Mouse (Mus musculus) embryonic facial prominence, embryonic 15.5 days (tissue): ENCODE results near the gene Scrn3. TPM values are rescaled to one million over a fixed set of nuclear protein-coding genes. Genes with fewer than 3 reads are reported as not detected.

Source experiments
- ATAC-seq: fragments of 200-750 bp; cut with Nextera tagmentation; 2 replicates; pipeline ENCODE4 v1.8.0; 2017; ENCODE audit warnings: low read depth, moderate TSS enrichment; ENCODE audit not compliant: insufficient number of reproducible peaks, low FRiP score, low TSS enrichment
- H3K27ac ChIP-seq: fragments of 300-500 bp; sonication (generic); replicated peaks from 2 replicates; pipeline ENCODE4 v1.5.1; 2015; ENCODE audit warnings: mild to moderate bottlenecking, inconsistent platforms
- H3K27me3 ChIP-seq: fragments of 300-500 bp; sonication (generic); 2 replicates; pipeline ENCODE4 v1.6.1; 2015; ENCODE audit warnings: inconsistent platforms
- H3K36me3 ChIP-seq: fragments of 300-500 bp; sonication (generic); 2 replicates; pipeline ENCODE4 v1.6.1; 2015; ENCODE audit warnings: mild to moderate bottlenecking, inconsistent platforms
- H3K4me1 ChIP-seq: fragments of 300-500 bp; sonication (generic); 2 replicates; pipeline ENCODE4 v1.6.1; 2015; ENCODE audit warnings: inconsistent platforms
- H3K4me2 ChIP-seq: fragments of 300-500 bp; sonication (generic); replicated peaks from 2 replicates; pipeline ENCODE4 v1.6.1; 2015; ENCODE audit warnings: mild to moderate bottlenecking, inconsistent platforms
- H3K4me3 ChIP-seq: fragments of 300-500 bp; sonication (generic); replicated peaks from 2 replicates; pipeline ENCODE4 v1.5.1; 2015; ENCODE audit warnings: mild to moderate bottlenecking, inconsistent platforms
- H3K9ac ChIP-seq: fragments of 300-500 bp; sonication (generic); 2 replicates; pipeline ENCODE4 v1.6.1; 2015; ENCODE audit warnings: inconsistent platforms
- H3K9me3 ChIP-seq: fragments of 300-500 bp; sonication (generic); replicated peaks from 2 replicates; pipeline ENCODE4 v1.6.1; 2016; ENCODE audit warnings: inconsistent platforms
- WGBS: fragments of 180-500 bp; shearing (Covaris S2); methylation state at CpG from one replicate; pipeline ENCODE4 v1.1.7; 2015; 5-methylcytosine and 5-hydroxymethylcytosine counted together
- polyA plus RNA-seq: library from polyadenylated mRNA; unstranded; fragments of >200 nt; fragmentation: Nextera tagmentation; extraction: Ambion mirVana; gene quantifications from 2 replicates; pipeline ENCODE4 v1.2.1, GENCODE M21; 2015

Scrn3 gene
- polyA plus RNA-seq, 1 experiment from 2014 or later, result 14.7 TPM

GRCm38 (mm10) chr2:73322991-73323390 lies 10.6 kb downstream of the Scrn3 start:
- 72% methylated on average over 12 of the region's 12 CpGs for WGBS
- no peak overlapping the region for H3K9ac ChIP-seq
- H3K9me3 ChIP-seq, result no peaks in the 10 kb centered on the region
- H3K27me3 ChIP-seq, result no peaks in the 10 kb centered on the region
- H3K4me3 ChIP-seq, result no peak overlapping the region
- H3K27ac ChIP-seq, result no peak overlapping the region
- no peaks in the 10 kb centered on the region for H3K4me1 ChIP-seq
- ATAC-seq, result no peak
- no peak overlapping the region for H3K4me2 ChIP-seq
- 0 out of 2 replicates have a peak, but pooled peaks cover 6% of the 10 kb centered on the region for H3K36me3 ChIP-seq

- no peak overlapping the region for H3K27ac ChIP-seq
- H3K4me3 ChIP-seq, result no peak overlapping the region
- H3K4me1 ChIP-seq, result no peaks in the 10 kb centered on the region
- H3K9ac ChIP-seq, result no peak overlapping the region
- no peaks in the 10 kb centered on the region for H3K9me3 ChIP-seq
- no peaks in the 10 kb centered on the region for H3K27me3 ChIP-seq
- H3K4me2 ChIP-seq, result no peak overlapping the region
- no peak for ATAC-seq
- H3K36me3 ChIP-seq, result no peaks in the 10 kb centered on the region
- WGBS, result 83% methylated on average over 5 of the region's 5 CpGs
Observed at GRCm38 (mm10) chr2:73325871-73326270, 13.5 kb downstream of the Scrn3 start.

GRCm38 (mm10) chr2:73335949-73336348 lies 23.5 kb downstream of the Scrn3 start:
- Histone ChIP-seq H3K4me3 (no peak overlapping the region), H3K4me1 (no peaks in the 10 kb centered on the region), H3K27me3 (no peaks in the 10 kb centered on the region), H3K4me2 (no peak overlapping the region), H3K9ac (no peak overlapping the region), H3K9me3 (no peaks in the 10 kb centered on the region), H3K27ac (no peak overlapping the region), H3K36me3 (no peaks in the 10 kb centered on the region)
- ATAC-seq, result no peak
- 82% methylated on average over 3 of the region's 3 CpGs for WGBS

GRCm38 (mm10) chr2:73338415-73338814 lies 26.0 kb downstream of the Scrn3 start:
- H3K4me2 ChIP-seq, result no peak overlapping the region
- no peak overlapping the region for H3K9ac ChIP-seq
- ATAC-seq, result no peak
- no peak overlapping the region for H3K27ac ChIP-seq
- no peak overlapping the region for H3K4me3 ChIP-seq
- no peaks in the 10 kb centered on the region for H3K36me3 ChIP-seq
- H3K9me3 ChIP-seq, result no peaks in the 10 kb centered on the region
- 64% methylated on average over 8 of the region's 8 CpGs for WGBS
- no peaks in the 10 kb centered on the region for H3K4me1 ChIP-seq
- H3K27me3 ChIP-seq, result no peaks in the 10 kb centered on the region

- H3K9me3 ChIP-seq, result no peaks in the 10 kb centered on the region
- H3K27ac ChIP-seq, result no peak overlapping the region
- H3K4me1 ChIP-seq, result peaks cover 17% of the 10 kb centered on the region
- WGBS, result 66% methylated on average over 5 of the region's 5 CpGs
- no peaks in the 10 kb centered on the region for H3K27me3 ChIP-seq
- H3K4me2 ChIP-seq, result no peak overlapping the region
- no peaks in the 10 kb centered on the region for H3K36me3 ChIP-seq
- no peak for ATAC-seq
- H3K9ac ChIP-seq, result no peak overlapping the region
- no peak overlapping the region for H3K4me3 ChIP-seq
Observed at GRCm38 (mm10) chr2:73343701-73344100, 31.3 kb downstream of the Scrn3 start.

- Histone ChIP-seq H3K9me3 (no peaks in the 10 kb centered on the region), H3K4me2 (no peak overlapping the region), H3K27ac (0 out of 2 replicates have a peak overlapping the region, but pooled peaks have one; percentile 34), H3K4me3 (no peak overlapping the region), H3K4me1 (peaks cover 17% of the 10 kb centered on the region), H3K9ac (no peak overlapping the region), H3K36me3 (no peaks in the 10 kb centered on the region), H3K27me3 (no peaks in the 10 kb centered on the region)
- ATAC-seq, result peak; percentile 67; the same call in 1 of the 2 replicates
- 47% methylated on average over 4 of the region's 4 CpGs for WGBS
Observed at GRCm38 (mm10) chr2:73345204-73345603, 32.8 kb downstream of the Scrn3 start.

GRCm38 (mm10) chr2:73346345-73347086 lies 34.1 kb downstream of the Scrn3 start:
- H3K4me2 ChIP-seq, result no peak overlapping the region
- H3K9ac ChIP-seq, result no peak overlapping the region
- ATAC-seq, result no peak
- no peaks in the 10 kb centered on the region for H3K36me3 ChIP-seq
- no peaks in the 10 kb centered on the region for H3K9me3 ChIP-seq
- WGBS, result 57% methylated on average over 13 of the region's 13 CpGs
- H3K27ac ChIP-seq, result 0 out of 2 replicates have a peak overlapping the region, but pooled peaks have one; percentile 11
- H3K4me1 ChIP-seq, result peaks cover 18% of the 10 kb centered on the region
- H3K4me3 ChIP-seq, result no peak overlapping the region
- no peaks in the 10 kb centered on the region for H3K27me3 ChIP-seq

GRCm38 (mm10) chr2:73347136-73347535 lies 34.7 kb downstream of the Scrn3 start:
- Histone ChIP-seq H3K4me1 (peaks cover 22% of the 10 kb centered on the region), H3K4me3 (no peak overlapping the region), H3K4me2 (no peak overlapping the region), H3K27me3 (no peaks in the 10 kb centered on the region), H3K9ac (no peak overlapping the region), H3K36me3 (no peaks in the 10 kb centered on the region), H3K9me3 (no peaks in the 10 kb centered on the region), H3K27ac (no peak overlapping the region)
- 22% methylated on average over 6 of the region's 6 CpGs for WGBS
- no peak for ATAC-seq

GRCm38 (mm10) chr2:73347766-73348165 lies 35.4 kb downstream of the Scrn3 start:
- H3K27me3 ChIP-seq, result no peaks in the 10 kb centered on the region
- H3K4me3 ChIP-seq, result no peak overlapping the region
- no peak for ATAC-seq
- no peak overlapping the region for H3K27ac ChIP-seq
- no peak overlapping the region for H3K4me2 ChIP-seq
- no peaks in the 10 kb centered on the region for H3K36me3 ChIP-seq
- H3K9ac ChIP-seq, result no peak overlapping the region
- H3K9me3 ChIP-seq, result no peaks in the 10 kb centered on the region
- peaks cover 22% of the 10 kb centered on the region for H3K4me1 ChIP-seq
- WGBS, result 54% methylated on average over 9 of the region's 9 CpGs

- no peak overlapping the region for H3K4me2 ChIP-seq
- H3K9ac ChIP-seq, result no peak overlapping the region
- H3K4me3 ChIP-seq, result no peak overlapping the region
- H3K4me1 ChIP-seq, result peaks cover 22% of the 10 kb centered on the region
- no peak overlapping the region for H3K27ac ChIP-seq
- H3K27me3 ChIP-seq, result no peaks in the 10 kb centered on the region
- ATAC-seq, result no peak
- 86% methylated on average over 6 of the region's 6 CpGs for whole genome bisulfite sequencing
- no peaks in the 10 kb centered on the region for H3K9me3 ChIP-seq
- H3K36me3 ChIP-seq, result no peaks in the 10 kb centered on the region
Observed at GRCm38 (mm10) chr2:73348221-73348620, 35.8 kb downstream of the Scrn3 start.

- Histone ChIP-seq H3K27ac (peak overlapping the region; percentile 31; the same call in 1 of the 2 replicates), H3K4me2 (no peak overlapping the region), H3K9me3 (no peaks in the 10 kb centered on the region), H3K27me3 (no peaks in the 10 kb centered on the region), H3K36me3 (no peaks in the 10 kb centered on the region), H3K4me1 (peaks cover 13% of the 10 kb centered on the region), H3K9ac (no peak overlapping the region), H3K4me3 (no peak overlapping the region)
- 26% methylated on average over 5 of the region's 5 CpGs for WGBS
- ATAC-seq, result no peak
Observed at GRCm38 (mm10) chr2:73351496-73351895, 39.1 kb downstream of the Scrn3 start.

- Histone ChIP-seq H3K4me3 (no peak overlapping the region), H3K4me2 (no peak overlapping the region), H3K36me3 (no peaks in the 10 kb centered on the region), H3K27me3 (no peaks in the 10 kb centered on the region), H3K9me3 (no peaks in the 10 kb centered on the region), H3K4me1 (peaks cover 9% of the 10 kb centered on the region), H3K27ac (peak overlapping the region; percentile 31), H3K9ac (no peak overlapping the region)
- 27% methylated on average over 7 of the region's 7 CpGs for WGBS
- no peak for ATAC-seq
Observed at GRCm38 (mm10) chr2:73351927-73352374, 39.5 kb downstream of the Scrn3 start.
